ENCODE assay signal across 8 mouse cellular contexts in genomic region chr13:119755681-119756471, GRCm38 (mm10). TPM values are rescaled to one million over a fixed set of nuclear protein-coding genes. Genes with fewer than 3 reads are reported as not detected.
DNase-seq lines count a peak whose midpoint lies in the region; ATAC-seq and TF ChIP-seq lines count a peak whose summit lies in the region.

TSS of gene Nim1k (minus strand) at chr13:119755882.

- peak within 1 kb of the TSS; percentile 97 for H3K4me2 ChIP-seq in hindbrain, embryonic 14.5 days (replicated peaks)

- H3K4me3 ChIP-seq in hindbrain, embryonic 14.5 days (replicated peaks; ENCODE audit: low read length) = peak within 1 kb of the TSS; percentile 62

- peak within 1 kb of the TSS; percentile 84 for H3K9ac ChIP-seq in hindbrain, embryonic 14.5 days

- CTCF ChIA-PET in Patski (lab: Charles Lee) = no interaction called here

- H3K27me3 ChIP-seq in Patski = no peaks in the 10 kb centered on the region
- no peaks in the 10 kb centered on the region for H3K27me3 ChIP-seq in hindbrain, embryonic 14.5 days (ENCODE audit: control insufficient read depth, insufficient read depth, low read length)

- WGBS in hindbrain, embryonic 14.5 days = 1% methylated on average over 43 of the region's 43 CpGs

- no peak for TF ChIP-seq CTCF in Patski (IDR thresholded peaks at IDR 0.05)

- peaks cover 20% of the 10 kb centered on the region; the same call in 1 of the 2 replicates for H3K4me1 ChIP-seq in hindbrain, embryonic 14.5 days (replicated peaks; ENCODE audit: control insufficient read depth, insufficient read depth, low read length)

- peak within 1 kb of the TSS; percentile 84 for H3K27ac ChIP-seq in hindbrain, embryonic 14.5 days

- POLR2A ChIA-PET in Patski (lab: Charles Lee) = no interaction called here

- peaks cover 2% of the 10 kb centered on the region; the same call in 1 of the 2 replicates for H3K36me3 ChIP-seq in hindbrain, embryonic 14.5 days (replicated peaks; ENCODE audit: control insufficient read depth, insufficient read depth)

- no peak for DNase-seq in Patski (ENCODE audit: low read depth, low spot score)
- DNase-seq in cerebellum, postnatal 25 days = peak; percentile 88 to 89
- DNase-seq in frontal cortex, postnatal 36 days (ENCODE audit: low spot score in 2 of 2) = peak; percentile 82 to 88
- peak; percentile 69 for DNase-seq in hindbrain, embryonic 14.5 days (ENCODE audit: low spot score)
- peak; percentile 72 for DNase-seq in left cerebral cortex, adult 11 months (ENCODE audit: low spot score)
- DNase-seq in lung, postnatal 25 days (ENCODE audit: low spot score) = peak; percentile 79
- DNase-seq in retina, embryonic 14.5 days (ENCODE audit: low spot score) = peak; percentile 82
- peak; percentile 75 to 82 for DNase-seq in thymus, postnatal 36 days

- peak; percentile 95 for ATAC-seq in Patski
- peak; percentile 92 for ATAC-seq in hindbrain, embryonic 14.5 days (ENCODE audit: low FRiP score)

- no peaks in the 10 kb centered on the region for H3K9me3 ChIP-seq in hindbrain, embryonic 14.5 days (ENCODE audit: control insufficient read depth, low read length)

- in situ Hi-C loops in Patski (cut with MboI; ENCODE audit: low pct_unique_long_range_greater_than_20kb) = no loop called here

RNA-seq across cellular contexts. Expression of gene Nim1k, which starts in this region (rescaled TPM):
- polyA plus RNA-seq in Patski (2021) = 2.9 TPM
- polyA plus RNA-seq in hindbrain, embryonic 14.5 days (2014; fragmentation: Nextera tagmentation; extraction: Ambion mirVana) = 5.4 and 6.4 TPM in 2 replicates
